Mouse (Mus musculus): ENCODE measurements at regions not wholly inside any gene's neighbourhood (a gene's known extent, or its start where the extent isn't known, plus 50 kb on each side); places are given as distances from the start of the nearest gene placed in this dataset.

- Histone ChIP-seq H3K36me3 (no peaks in the 10 kb centered on the region), H3K27ac (no peak overlapping the region), H3K4me1 (peaks cover 3% of the 10 kb centered on the region; the same call in 1 of the 2 replicates), H3K9me3 (no peaks in the 10 kb centered on the region), H3K27me3 (ENCODE audit: insufficient read depth, poor library complexity, severe bottlenecking) (no peaks in the 10 kb centered on the region), H3K4me3 (no peak overlapping the region)
- DNase-seq (ENCODE audit: low spot score), result no peak
- 67% methylated on average over 2 of the region's 2 CpGs for WGBS
Measured at GRCm38 (mm10) chr1:10898806-10899205, 515.1 kb upstream of the A830018L16Rik start.

GRCm38 (mm10) chr1:10902721-10903120 is 511.2 kb upstream of the A830018L16Rik start:
- H3K4me3 ChIP-seq, result no peak overlapping the region
- no peaks in the 10 kb centered on the region for H3K36me3 ChIP-seq
- H3K4me1 ChIP-seq, result peaks cover 3% of the 10 kb centered on the region; the same call in 1 of the 2 replicates
- H3K27me3 ChIP-seq (ENCODE audit: insufficient read depth, poor library complexity, severe bottlenecking), result no peaks in the 10 kb centered on the region
- H3K9me3 ChIP-seq, result no peaks in the 10 kb centered on the region
- no peak for DNase-seq (ENCODE audit: low spot score)
- no peak overlapping the region for H3K27ac ChIP-seq
- WGBS, result 0% methylated on average over 1 of the region's 1 CpGs

- Histone ChIP-seq H3K9me3 (no peaks in the 10 kb centered on the region), H3K4me1 (no peaks in the 10 kb centered on the region), H3K27ac (no peak overlapping the region), H3K4me3 (no peak overlapping the region), H3K36me3 (no peaks in the 10 kb centered on the region), H3K27me3 (ENCODE audit: insufficient read depth, poor library complexity, severe bottlenecking) (no peaks in the 10 kb centered on the region)
- DNase-seq (ENCODE audit: low spot score), result no peak
- WGBS, result 89% methylated on average over 3 of the region's 3 CpGs
Measured at GRCm38 (mm10) chr1:10919958-10920357, 493.9 kb upstream of the A830018L16Rik start.

GRCm38 (mm10) chr1:10932378-10933077 is 481.4 kb upstream of the A830018L16Rik start:
- Histone ChIP-seq H3K4me3 (no peak overlapping the region), H3K27me3 (ENCODE audit: insufficient read depth, poor library complexity, severe bottlenecking) (no peaks in the 10 kb centered on the region), H3K27ac (0 out of 2 replicates have a peak overlapping the region, but pooled peaks have one; percentile 29), H3K4me1 (peaks cover 4% of the 10 kb centered on the region; the same call in 1 of the 2 replicates), H3K9me3 (no peaks in the 10 kb centered on the region), H3K36me3 (no peaks in the 10 kb centered on the region)
- 34% methylated on average over 5 of the region's 5 CpGs for WGBS
- no peak for DNase-seq (ENCODE audit: low spot score)

GRCm38 (mm10) chr1:10933206-10933605 is 480.7 kb upstream of the A830018L16Rik start:
- H3K27me3 ChIP-seq (ENCODE audit: insufficient read depth, poor library complexity, severe bottlenecking), result no peaks in the 10 kb centered on the region
- no peaks in the 10 kb centered on the region for H3K9me3 ChIP-seq
- no peaks in the 10 kb centered on the region for H3K36me3 ChIP-seq
- H3K4me3 ChIP-seq, result no peak overlapping the region
- DNase-seq (ENCODE audit: low spot score), result no peak
- H3K4me1 ChIP-seq, result peaks cover 4% of the 10 kb centered on the region; the same call in 1 of the 2 replicates
- H3K27ac ChIP-seq, result no peak overlapping the region

GRCm38 (mm10) chr1:10938436-10938835 is 475.5 kb upstream of the A830018L16Rik start:
- no peak for DNase-seq (ENCODE audit: low spot score)
- Histone ChIP-seq H3K4me1 (no peaks in the 10 kb centered on the region), H3K9me3 (no peaks in the 10 kb centered on the region), H3K27ac (no peak overlapping the region), H3K36me3 (no peaks in the 10 kb centered on the region), H3K4me3 (no peak overlapping the region), H3K27me3 (ENCODE audit: insufficient read depth, poor library complexity, severe bottlenecking) (no peaks in the 10 kb centered on the region)
- WGBS, result 91% methylated on average over 3 of the region's 3 CpGs

GRCm38 (mm10) chr1:10940326-10940725 is 473.6 kb upstream of the A830018L16Rik start:
- H3K27ac ChIP-seq, result no peak overlapping the region
- no peaks in the 10 kb centered on the region for H3K9me3 ChIP-seq
- no peak for DNase-seq (ENCODE audit: low spot score)
- H3K4me3 ChIP-seq, result no peak overlapping the region
- H3K36me3 ChIP-seq, result no peaks in the 10 kb centered on the region
- no peaks in the 10 kb centered on the region for H3K4me1 ChIP-seq
- H3K27me3 ChIP-seq (ENCODE audit: insufficient read depth, poor library complexity, severe bottlenecking), result no peaks in the 10 kb centered on the region
- WGBS, result 80% methylated on average over 3 of the region's 3 CpGs

GRCm38 (mm10) chr1:10942979-10943378 is 470.9 kb upstream of the A830018L16Rik start:
- Histone ChIP-seq H3K4me3 (no peak overlapping the region), H3K27me3 (ENCODE audit: insufficient read depth, poor library complexity, severe bottlenecking) (no peaks in the 10 kb centered on the region), H3K4me1 (no peaks in the 10 kb centered on the region), H3K36me3 (no peaks in the 10 kb centered on the region), H3K27ac (no peak overlapping the region), H3K9me3 (no peaks in the 10 kb centered on the region)
- WGBS, result 47% methylated on average over 4 of the region's 4 CpGs
- no peak for DNase-seq (ENCODE audit: low spot score)

Data from heart, embryonic 10.5 days (tissue).